Mouse (Mus musculus) layer of hippocampus, adult 8-10 months (tissue): ENCODE measurements around the gene Btbd11. TPM values are rescaled to one million over a fixed set of nuclear protein-coding genes. Genes with fewer than 3 reads are reported as not detected.

Experiments used
- DNase-seq, 2 experiments: peaks; one replicate each; pipeline ENCODE4 v3.0.0; 2022; ENCODE audit warnings: low spot score in 2 of 2
- total RNA-seq, 4 experiments: library from RNA; stranded (reverse); gene quantifications; 2 replicates each; pipeline ENCODE4 v1.2.4; 2022

Btbd11 gene
- total RNA-seq, 4 experiments from 2014 or later, result 20.2 to 30.5 (median 21.7) TPM

- DNase-seq, result no peak
Observed at GRCm38 (mm10) chr10:85587758-85588157, 201.1 kb downstream of the Btbd11 start.

- DNase-seq, result no peak
Observed at GRCm38 (mm10) chr10:85590043-85590442, 203.4 kb downstream of the Btbd11 start.

GRCm38 (mm10) chr10:85591296-85591695, 204.7 kb downstream of the Btbd11 start:
- no peak for DNase-seq

DNA sequence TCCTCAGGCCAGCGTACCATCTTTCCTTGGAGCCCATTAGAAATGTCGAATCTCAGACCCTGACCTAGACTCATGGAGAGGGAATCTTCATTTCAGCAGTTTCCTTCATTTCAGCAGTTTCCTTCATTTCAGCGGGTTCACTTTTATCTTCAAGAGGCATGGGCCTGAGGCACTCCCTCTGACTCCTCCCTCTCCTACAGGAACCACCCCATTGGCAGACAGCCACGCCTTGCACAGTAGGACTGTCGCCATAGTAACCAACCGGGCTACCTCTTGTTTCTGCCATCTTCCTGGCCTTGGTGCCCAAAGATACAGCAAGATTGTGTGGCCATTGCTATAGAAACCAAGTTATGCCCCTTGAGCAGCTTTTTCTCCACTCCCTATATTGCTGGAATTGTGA, 205.4 kb downstream of the Btbd11 start:
- no peak for DNase-seq

DNA sequence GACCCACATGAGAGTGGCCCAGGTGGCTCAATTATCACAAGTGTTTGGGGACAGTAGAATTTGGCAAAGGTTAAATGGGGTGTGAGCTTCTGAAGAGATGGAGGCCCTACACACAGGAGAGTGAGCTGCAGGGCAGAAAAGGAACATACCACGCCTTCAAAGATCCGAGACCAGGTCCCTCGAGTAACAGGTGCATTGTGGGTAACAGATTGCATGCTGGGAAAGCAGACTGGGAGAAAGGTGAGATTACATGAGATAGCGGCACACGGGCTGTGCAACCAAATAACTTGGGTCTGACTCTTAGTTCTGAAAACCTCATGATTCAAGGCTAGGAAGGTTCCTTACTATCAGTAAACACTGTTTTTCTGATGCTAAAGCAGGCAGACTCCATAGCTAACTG, 209.7 kb downstream of the Btbd11 start:
- DNase-seq, result no peak

- peak; percentile 23 to 29 for DNase-seq
Observed at GRCm38 (mm10) chr10:85598093-85598599, 211.5 kb downstream of the Btbd11 start.

- no peak for DNase-seq
Observed at GRCm38 (mm10) chr10:85598603-85599542, 212.3 kb downstream of the Btbd11 start.

GRCm38 (mm10) chr10:85602546-85602945, 215.9 kb downstream of the Btbd11 start:
- no peak for DNase-seq

GRCm38 (mm10) chr10:85604556-85604955, 217.9 kb downstream of the Btbd11 start:
- no peak for DNase-seq

- DNase-seq, result peak; percentile 74 to 85
Observed at GRCm38 (mm10) chr10:85608550-85609278, 222.1 kb downstream of the Btbd11 start.

DNA sequence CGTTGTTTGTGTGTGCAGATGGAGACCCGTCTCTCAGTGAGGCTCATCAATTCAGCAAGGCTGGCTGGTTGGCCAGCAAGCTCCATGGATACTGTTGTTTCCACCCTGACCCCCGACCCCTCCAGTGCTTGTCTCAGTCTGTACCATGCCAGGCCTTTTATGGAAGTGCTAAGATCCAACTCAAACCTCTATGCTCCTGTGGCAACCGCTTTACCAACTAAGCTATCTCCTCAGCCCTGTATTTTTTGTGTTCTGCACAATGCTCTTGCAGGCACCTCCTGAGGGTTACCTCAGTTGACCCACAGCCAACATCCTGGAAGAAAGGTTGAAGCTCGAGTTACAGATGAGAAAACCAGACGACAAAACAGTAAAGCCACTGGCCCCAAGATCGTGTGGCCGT, 230.5 kb downstream of the Btbd11 start:
- no peak for DNase-seq

DNA sequence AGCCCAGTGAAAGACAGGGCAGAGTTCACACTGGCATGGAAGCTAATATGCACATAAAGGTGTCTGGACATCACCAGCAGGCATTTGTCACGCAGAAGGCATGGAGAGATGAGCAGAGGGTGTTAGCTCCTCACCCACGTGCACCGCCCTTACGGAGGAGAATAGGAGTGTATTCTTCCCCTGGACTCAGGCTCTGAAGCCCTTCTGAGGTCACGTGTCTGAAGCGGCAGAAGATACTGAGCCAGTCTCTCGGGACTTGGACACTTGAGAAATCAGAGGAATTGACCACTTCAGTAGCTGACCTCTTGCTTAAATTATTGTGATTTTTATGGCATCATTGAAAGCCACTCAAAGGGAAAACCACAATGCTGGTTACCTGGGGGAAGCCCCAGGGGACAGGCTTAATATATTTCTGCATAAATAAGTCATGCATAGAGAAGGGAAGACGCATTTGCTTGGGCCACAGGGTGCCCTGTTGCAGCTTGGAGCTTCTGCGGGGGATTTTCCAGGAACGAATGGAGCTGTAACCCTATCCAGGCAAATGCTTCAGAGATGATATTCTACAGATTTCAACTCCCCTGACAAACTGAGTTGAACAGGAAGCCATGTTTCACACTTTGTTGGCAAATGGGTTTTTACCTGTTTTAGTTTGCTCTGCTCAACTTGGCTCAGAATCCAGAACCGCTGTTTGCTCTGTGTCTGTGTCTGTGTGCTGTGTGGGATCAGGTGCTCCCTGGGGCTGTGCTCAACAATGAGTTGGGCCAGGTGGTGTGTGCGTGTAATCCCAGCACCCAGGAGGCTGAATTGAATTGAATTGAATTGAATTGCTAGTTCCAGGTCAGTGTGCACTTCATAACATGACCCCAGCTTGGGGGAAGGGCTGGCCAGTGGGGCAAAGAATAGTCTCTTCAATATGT, 231.1 kb downstream of the Btbd11 start:
- DNase-seq, result no peak

DNA sequence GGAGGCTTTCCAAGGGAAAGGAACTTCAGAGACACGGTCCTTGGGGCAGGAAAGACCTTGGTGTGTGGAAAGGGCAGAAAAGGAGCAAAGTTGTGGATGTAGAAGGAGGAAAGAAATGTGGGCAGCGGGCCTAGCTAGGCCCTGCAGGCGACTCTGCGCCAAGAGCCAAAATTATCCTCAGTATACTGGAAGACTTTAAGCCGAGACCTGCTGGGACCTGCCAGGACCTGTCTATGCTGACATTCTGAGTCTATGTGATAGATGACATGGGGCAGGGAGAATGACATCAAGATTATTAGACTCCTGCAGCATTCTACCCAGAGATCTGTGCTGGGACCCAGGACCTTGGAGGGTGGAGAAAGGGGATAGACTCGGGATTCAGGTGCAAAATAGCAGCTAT, 234.5 kb downstream of the Btbd11 start:
- no peak for DNase-seq

- peak; percentile 32 to 47 for DNase-seq
Observed at GRCm38 (mm10) chr10:85624504-85625169, 238.0 kb downstream of the Btbd11 start.

- no peak for DNase-seq
Observed at GRCm38 (mm10) chr10:85625170-85625686, 238.6 kb downstream of the Btbd11 start.

DNA sequence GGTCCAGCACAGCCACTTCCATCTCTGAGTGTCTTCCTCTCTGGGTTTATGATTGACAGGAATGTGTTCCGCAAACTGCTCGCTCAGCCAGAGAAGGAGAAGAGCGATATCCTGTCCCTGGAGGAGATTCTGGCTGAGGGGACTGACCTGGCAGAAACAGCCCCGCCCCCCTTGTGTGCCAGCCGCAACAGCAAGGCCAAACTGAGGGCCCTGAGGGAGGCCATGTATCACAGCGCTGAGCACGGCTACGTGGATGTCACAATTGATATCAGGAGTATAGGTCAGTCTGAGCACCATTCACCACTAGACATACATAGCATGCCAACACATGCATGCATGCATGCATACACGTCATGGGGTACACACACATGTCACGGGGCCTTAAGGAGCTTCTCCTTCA, 245.4 kb downstream of the Btbd11 start:
- DNase-seq, result no peak

- no peak for DNase-seq
Observed at GRCm38 (mm10) chr10:85633577-85633976, 247.0 kb downstream of the Btbd11 start.

DNA sequence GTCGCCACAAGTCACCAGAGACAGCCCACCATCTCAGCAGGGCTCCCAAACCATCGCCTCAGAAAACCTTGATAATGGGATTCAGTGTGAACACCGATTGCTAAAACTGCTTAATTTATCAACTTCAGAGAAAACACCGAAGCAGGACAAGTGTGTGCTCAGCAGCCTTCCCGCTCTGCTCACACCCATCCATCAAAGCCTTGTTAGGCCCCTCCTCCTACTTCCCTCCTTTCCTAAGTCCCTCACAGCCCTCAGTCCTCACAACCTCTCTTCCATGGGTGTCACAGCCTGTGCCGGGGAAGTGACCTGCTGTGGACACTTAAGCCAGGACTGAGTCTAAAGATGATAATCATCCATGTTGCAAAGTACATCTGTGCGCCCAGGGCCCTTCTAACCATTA, 251.0 kb downstream of the Btbd11 start:
- no peak for DNase-seq

- DNase-seq, result no peak
Observed at GRCm38 (mm10) chr10:85638141-85638540, 251.5 kb downstream of the Btbd11 start.

DNA sequence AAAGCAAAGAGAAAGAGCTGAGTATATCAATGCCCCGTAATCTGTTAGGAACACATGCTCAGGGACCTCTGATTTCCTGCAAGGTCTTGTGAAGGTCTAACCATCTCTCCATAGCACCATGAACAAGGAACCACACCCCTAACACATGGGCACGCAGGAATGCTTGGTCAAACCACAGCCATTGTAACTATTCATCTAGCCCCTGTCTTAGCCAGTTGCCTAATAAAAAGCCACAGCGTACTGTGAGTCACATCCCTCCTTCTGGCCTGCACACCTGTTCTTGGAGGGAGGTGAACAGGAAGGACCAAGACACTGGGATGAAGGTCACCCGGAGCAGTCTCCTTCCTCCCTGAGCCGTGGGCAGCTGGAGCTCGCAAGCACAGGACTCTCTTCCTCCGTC, 253.0 kb downstream of the Btbd11 start:
- DNase-seq, result no peak
